Mouse (Mus musculus) bone marrow, adult 2 months (tissue): ENCODE measurements around the gene Nkx2-5.

Experiments
- CTCF ChIP-seq: fragments of 200-500 bp; IDR thresholded peaks from 2 replicates; pipeline ENCODE4 v1.5.1; 2011; ENCODE audit warnings: low read length, control low read depth; ENCODE audit not compliant: control insufficient read depth, insufficient read depth
- POLR2A ChIP-seq: fragments of 200-500 bp; IDR thresholded peaks from 2 replicates; pipeline ENCODE4 v1.6.1; 2011; ENCODE audit warnings: low read depth, mild to moderate bottlenecking, control low read depth, low read length, borderline replicate concordance; ENCODE audit not compliant: control insufficient read depth

GRCm38 (mm10) chr17:26864343-26864742 lies 19.5 kb upstream of the Nkx2-5 start:
- TF ChIP-seq CTCF (no peak), POLR2A (no peak)
